Mouse (Mus musculus) thymus, adult 2 months (tissue): ENCODE data around the gene Gm20388. TPM values are rescaled to one million over a fixed set of nuclear protein-coding genes. Genes with fewer than 3 reads are reported as not detected.

ENCODE experiments used
- DNase-seq: peaks from one replicate; pipeline ENCODE4 v3.0.0; 2021
- H3K27ac ChIP-seq: fragments of 200-500 bp; 2 replicates; pipeline ENCODE4 v1.5.1; 2012; ENCODE audit warnings: low read length, control low read depth; ENCODE audit not compliant: control insufficient read depth, insufficient read depth
- H3K27me3 ChIP-seq: fragments of 200-500 bp; 2 replicates; pipeline ENCODE4 v1.6.1; 2012; ENCODE audit warnings: mild to moderate bottlenecking, low read length, moderate library complexity, mixed read lengths; ENCODE audit not compliant: control insufficient read depth, insufficient read depth
- H3K36me3 ChIP-seq: fragments of 200-500 bp; 2 replicates; pipeline ENCODE4 v1.6.1; 2012; ENCODE audit warnings: mild to moderate bottlenecking, low read length, moderate library complexity; ENCODE audit not compliant: control insufficient read depth, insufficient read depth
- H3K4me1 ChIP-seq: fragments of 200-500 bp; replicated peaks from 2 replicates; pipeline ENCODE4 v1.6.1; 2012; ENCODE audit warnings: low read length; ENCODE audit not compliant: control insufficient read depth, insufficient read depth
- H3K4me3 ChIP-seq: fragments of 200-500 bp; 2 replicates; pipeline ENCODE4 v1.5.1; 2012; ENCODE audit warnings: mild to moderate bottlenecking, low read length, control low read depth, moderate library complexity; ENCODE audit not compliant: control insufficient read depth, insufficient read depth
- CTCF ChIP-seq: fragments of 200-500 bp; IDR thresholded peaks from 2 replicates; pipeline ENCODE4 v1.5.1; 2012; ENCODE audit warnings: mild to moderate bottlenecking, control low read depth, low read length, moderate library complexity, borderline replicate concordance; ENCODE audit not compliant: control insufficient read depth, poor library complexity, insufficient read depth; ENCODE audit errors: extremely low read depth
- POLR2A ChIP-seq: fragments of 200-500 bp; IDR thresholded peaks from 2 replicates; pipeline ENCODE4 v1.6.1; 2012; ENCODE audit warnings: mild to moderate bottlenecking, low read length, control low read depth, moderate library complexity; ENCODE audit not compliant: control insufficient read depth, poor library complexity, insufficient read depth; ENCODE audit errors: extremely low read depth
- WGBS: fragments of 180-500 bp; shearing (Covaris S2); methylation state at CpG from one replicate; pipeline ENCODE4 v1.1.7; 2018; 5-methylcytosine and 5-hydroxymethylcytosine counted together
- polyA plus RNA-seq: library from polyadenylated mRNA; depleted of rRNA; stranded (reverse); fragments of >200 nt; gene quantifications from 2 replicates; pipeline ENCODE4 v1.2.3, GENCODE M21; 2012

Gene Gm20388
- polyA plus RNA-seq, 1 experiment = 103 TPM

DNA sequence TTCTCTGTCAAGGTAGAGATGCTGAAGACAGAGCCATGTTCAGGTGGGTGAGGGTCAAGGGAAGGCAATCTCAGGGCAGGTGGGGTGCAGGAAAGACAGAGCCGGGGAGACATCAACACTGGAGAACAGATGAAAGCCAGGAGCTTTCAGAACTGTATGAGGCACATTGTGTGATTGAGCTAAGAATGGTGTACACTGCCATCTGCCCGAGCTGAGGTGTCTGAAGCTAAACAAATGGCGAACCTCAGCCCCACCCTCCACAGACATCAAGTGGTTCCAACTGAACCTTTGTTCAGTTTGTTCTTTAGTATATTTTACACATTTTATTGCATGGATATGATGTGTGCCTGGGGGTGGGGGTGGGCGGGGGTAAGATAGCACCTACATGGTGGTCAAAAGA lies 3829.6 kb downstream of the Gm20388 start:
- Histone ChIP-seq H3K27me3 (no peaks in the 10 kb centered on the region), H3K36me3 (no peaks in the 10 kb centered on the region), H3K4me3 (no peak overlapping the region), H3K4me1 (no peaks in the 10 kb centered on the region), H3K27ac (no peak overlapping the region)
- WGBS = 86% methylated on average over 4 of the region's 4 CpGs
- DNase-seq = no peak
- no peak for TF ChIP-seq POLR2A
- TF ChIP-seq CTCF = no peak

GRCm38 (mm10) chr8:123741232-123741631 lies 3830.6 kb downstream of the Gm20388 start:
- no peak for DNase-seq
- H3K36me3 ChIP-seq = no peaks in the 10 kb centered on the region
- no peaks in the 10 kb centered on the region for H3K27me3 ChIP-seq
- H3K27ac ChIP-seq = no peak overlapping the region
- no peaks in the 10 kb centered on the region for H3K4me1 ChIP-seq
- TF ChIP-seq POLR2A = no peak
- no peak for TF ChIP-seq CTCF
- H3K4me3 ChIP-seq = no peak overlapping the region
- 89% methylated on average over 9 of the region's 9 CpGs for WGBS

DNA sequence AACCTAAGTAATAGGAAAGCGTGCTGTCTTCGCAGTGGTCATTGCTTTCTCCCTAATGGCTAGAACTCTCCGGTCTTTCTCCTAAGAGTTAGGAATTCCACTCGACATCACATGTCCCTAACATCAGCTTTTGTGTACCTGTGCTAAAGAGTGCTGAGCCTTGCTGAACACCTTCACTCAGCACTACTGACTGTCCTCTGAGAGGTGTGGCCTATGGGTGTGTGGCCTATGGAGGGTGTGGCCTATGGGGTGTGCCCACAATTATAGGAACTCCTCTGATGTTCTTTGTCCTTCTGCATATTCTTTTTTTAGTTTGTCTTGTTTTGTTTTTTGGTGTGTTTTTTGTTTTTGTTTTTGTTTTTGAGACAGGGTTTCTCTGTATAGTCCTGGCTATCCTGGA lies 3835.8 kb downstream of the Gm20388 start:
- no peak overlapping the region for H3K27ac ChIP-seq
- H3K27me3 ChIP-seq = no peaks in the 10 kb centered on the region
- H3K4me3 ChIP-seq = no peak overlapping the region
- no peaks in the 10 kb centered on the region for H3K36me3 ChIP-seq
- WGBS = 93% methylated on average over 4 of the region's 4 CpGs
- TF ChIP-seq POLR2A = no peak
- no peak for TF ChIP-seq CTCF
- no peak for DNase-seq
- H3K4me1 ChIP-seq = 0 out of 2 replicates have a peak, but pooled peaks cover 2% of the 10 kb centered on the region

- Histone ChIP-seq H3K4me1 (0 out of 2 replicates have a peak, but pooled peaks cover 2% of the 10 kb centered on the region), H3K27me3 (no peaks in the 10 kb centered on the region), H3K4me3 (no peak overlapping the region), H3K36me3 (no peaks in the 10 kb centered on the region), H3K27ac (no peak overlapping the region)
- no peak for TF ChIP-seq POLR2A
- TF ChIP-seq CTCF = no peak
- 64% methylated on average over 5 of the region's 5 CpGs for WGBS
- DNase-seq = no peak
Observed at GRCm38 (mm10) chr8:123747772-123748171, 3837.1 kb downstream of the Gm20388 start.

GRCm38 (mm10) chr8:123750171-123750693 lies 3839.6 kb downstream of the Gm20388 start:
- Histone ChIP-seq H3K4me3 (no peak overlapping the region), H3K27me3 (no peaks in the 10 kb centered on the region), H3K27ac (no peak overlapping the region), H3K36me3 (no peaks in the 10 kb centered on the region), H3K4me1 (0 out of 2 replicates have a peak, but pooled peaks cover 2% of the 10 kb centered on the region)
- DNase-seq = no peak
- 31% methylated on average over 5 of the region's 5 CpGs for WGBS
- no peak for TF ChIP-seq POLR2A
- no peak for TF ChIP-seq CTCF

GRCm38 (mm10) chr8:123752773-123753468 lies 3842.3 kb downstream of the Gm20388 start:
- no peak for DNase-seq
- Histone ChIP-seq H3K4me3 (no peak overlapping the region), H3K27ac (no peak overlapping the region), H3K36me3 (no peaks in the 10 kb centered on the region), H3K27me3 (no peaks in the 10 kb centered on the region), H3K4me1 (0 out of 2 replicates have a peak, but pooled peaks cover 2% of the 10 kb centered on the region)
- TF ChIP-seq CTCF (no peak), POLR2A (no peak)
- WGBS = 85% methylated on average over 13 of the region's 13 CpGs
